ENCODE assay signal across 27 mouse cellular contexts in genomic region chr16:66970912-66971311, GRCm38 (mm10).
DNase-seq lines count a peak whose midpoint lies in the region; ATAC-seq and TF ChIP-seq lines count a peak whose summit lies in the region.
"Had no signal": no experiment of that assay in that cellular context is flagged by ENCODE, and none has a peak within 500 bp of the region (broad histone marks: within the 10 kb centered on the region; RNA-seq: fewer than 3 reads in every experiment).

No protein-coding gene starts in this region.

- POLR2A ChIA-PET in Patski (lab: Charles Lee): no interaction called here

- no peak overlapping the region for H3K4me2 ChIP-seq in heart, postnatal 0 days (ENCODE audit: low read depth, low read length)
- H3K4me2 ChIP-seq: forebrain, embryonic 13.5 days; heart, embryonic 12.5 days; heart, embryonic 15.5 days; hindbrain, embryonic 14.5 days had no signal

- H3K4me1 ChIP-seq in heart, postnatal 0 days (ENCODE audit: control insufficient read depth, insufficient read depth): 0 out of 2 replicates have a peak, but pooled peaks cover 2% of the 10 kb centered on the region
- H3K4me1 ChIP-seq in midbrain, embryonic 10.5 days: 0 out of 2 replicates have a peak, but pooled peaks cover 2% of the 10 kb centered on the region
- H3K4me1 ChIP-seq: heart, embryonic 12.5 days had no signal

- TF ChIP-seq CTCF in heart, postnatal 0 days (IDR thresholded peaks at IDR 0.05; ENCODE audit: low read depth): no peak
- no peak for TF ChIP-seq CTCF in Patski (IDR thresholded peaks at IDR 0.05)

- no peak overlapping the region for H3K9ac ChIP-seq in heart, postnatal 0 days (replicated peaks; ENCODE audit: low read depth, low read length)
- H3K9ac ChIP-seq: forebrain, embryonic 13.5 days; heart, embryonic 12.5 days; heart, embryonic 15.5 days; hindbrain, embryonic 14.5 days had no signal

- peak; percentile 15 for DNase-seq in heart, postnatal 0 days (ENCODE audit: low spot score)
- DNase-seq in heart, adult 9 months (ENCODE audit: low spot score in 2 of 2): no peak
- DNase-seq in 3134 (ENCODE audit: extremely low read depth, insufficient read length, low spot score) (peak; percentile 14), Patski (ENCODE audit: low read depth, low spot score) (peak; percentile 28)
- no peak for DNase-seq in layer of hippocampus, adult 18-20 months (ENCODE audit: low spot score in 2 of 2)
- no peak for DNase-seq in midbrain, embryonic 10.5 days (ENCODE audit: low spot score)
- DNase-seq: adrenal gland, adult 8-10 months; adrenal gland, postnatal 25 days; cerebellum, adult 11-12 months; cerebellum, adult 8-10 months; cerebellum, postnatal 10 days; cerebellum, postnatal 36 days; gastrocnemius, postnatal 10 days; heart, adult 11 months; heart, postnatal 14 days; heart, postnatal 4 days had no signal

- CTCF ChIA-PET in Patski (lab: Charles Lee): interaction anchor here (0.9 kb wide), 1 partner anchor 40 kb away, joined by 3 read pairs; no protein-coding TSS in a partner anchor

- 4% methylated on average over 3 of the region's 3 CpGs for WGBS in heart, postnatal 0 days
- 68% methylated on average over 3 of the region's 3 CpGs for WGBS in midbrain, embryonic 10.5 days

- no peak for TF ChIP-seq EP300 in heart, postnatal 0 days (IDR thresholded peaks at IDR 0.05; ENCODE audit: low read depth)

- in situ Hi-C loops in Patski (cut with MboI; ENCODE audit: low pct_unique_long_range_greater_than_20kb): no loop called here

- no peak overlapping the region for H3K4me3 ChIP-seq in heart, postnatal 0 days (ENCODE audit: low read depth, low read length)
- no peak overlapping the region for H3K4me3 ChIP-seq in midbrain, embryonic 10.5 days
- H3K4me3 ChIP-seq: forebrain, embryonic 10.5 days; forebrain, embryonic 13.5 days; heart, embryonic 12.5 days; heart, embryonic 15.5 days had no signal

- H3K36me3 ChIP-seq in heart, postnatal 0 days (replicated peaks; ENCODE audit: control insufficient read depth, insufficient read depth, low read length): no peaks in the 10 kb centered on the region
- no peaks in the 10 kb centered on the region for H3K36me3 ChIP-seq in midbrain, embryonic 10.5 days
- H3K36me3 ChIP-seq: forebrain, embryonic 10.5 days; heart, embryonic 12.5 days; heart, embryonic 15.5 days had no signal

- H3K27me3 ChIP-seq in heart, postnatal 0 days (ENCODE audit: control insufficient read depth, insufficient read depth, low read length): no peaks in the 10 kb centered on the region
- H3K27me3 ChIP-seq in Patski: no peaks in the 10 kb centered on the region
- no peaks in the 10 kb centered on the region for H3K27me3 ChIP-seq in midbrain, embryonic 10.5 days (ENCODE audit: low read depth, poor library complexity, severe bottlenecking)
- H3K27me3 ChIP-seq: forebrain, embryonic 13.5 days; heart, embryonic 12.5 days; heart, embryonic 15.5 days had no signal

- no peak; the same call in 1 of the 2 replicates for ATAC-seq in heart, postnatal 0 days (ENCODE audit: insufficient read depth, low read depth)
- ATAC-seq in Patski: peak; percentile 100
- ATAC-seq: activated CD4-positive, CD25-positive, alpha-beta regulatory T cell, adult 4 months; CD4-positive, CD25-positive, alpha-beta regulatory T cell, adult 4 months; forebrain, embryonic 13.5 days; forebrain, embryonic 16.5 days; hindbrain, postnatal 0 days; inflammation-experienced regulatory T-cells, adult 6 months; intestine, embryonic 16.5 days had no signal

- no peak overlapping the region for H3K27ac ChIP-seq in heart, postnatal 0 days (ENCODE audit: low read depth)
- no peak overlapping the region for H3K27ac ChIP-seq in midbrain, embryonic 10.5 days (replicated peaks)
- H3K27ac ChIP-seq: forebrain, embryonic 10.5 days; forebrain, embryonic 13.5 days; heart, embryonic 15.5 days; hindbrain, embryonic 14.5 days; hindbrain, postnatal 0 days had no signal

- H3K9me3 ChIP-seq in heart, postnatal 0 days (replicated peaks; ENCODE audit: control insufficient read depth, low read length): no peaks in the 10 kb centered on the region
- H3K9me3 ChIP-seq in midbrain, embryonic 10.5 days (replicated peaks): no peaks in the 10 kb centered on the region
- H3K9me3 ChIP-seq: forebrain, embryonic 10.5 days; forebrain, embryonic 13.5 days; heart, embryonic 12.5 days; heart, embryonic 15.5 days had no signal

Comparison
In these comparisons a context has a peak if more than half of its experiments do, and no peak if none do; other contexts are left out.
1. DNase-seq: peak in heart, postnatal 0 days (single experiment), 3134 (single experiment) and Patski (single experiment); none in heart, adult 9 months (0 of 2), layer of hippocampus, adult 18-20 months (0 of 2) and midbrain, embryonic 10.5 days (single experiment).